Mouse (Mus musculus) liver, embryonic 16.5 days (tissue): ENCODE data around the gene Cfap52. TPM values are rescaled to one million over a fixed set of nuclear protein-coding genes. Genes with fewer than 3 reads are reported as not detected.

ENCODE experiments used
- ATAC-seq: fragments of 200-750 bp; cut with Nextera tagmentation; 2 replicates; pipeline ENCODE4 v1.8.0; 2017; ENCODE audit warnings: low read depth, mild to moderate bottlenecking, moderate number of reproducible peaks, moderate library complexity
- H3K27ac ChIP-seq: fragments of 300-500 bp; sonication (generic); 2 replicates; pipeline ENCODE4 v1.5.1; 2014; ENCODE audit warnings: mild to moderate bottlenecking, low read length
- H3K27me3 ChIP-seq: fragments of 300-500 bp; sonication (generic); 2 replicates; pipeline ENCODE4 v1.6.1; 2014; ENCODE audit warnings: low read depth, low read length, mixed read lengths; ENCODE audit not compliant: control insufficient read depth, insufficient read depth
- H3K36me3 ChIP-seq: fragments of 300-500 bp; sonication (generic); 2 replicates; pipeline ENCODE4 v1.6.1; 2014; ENCODE audit warnings: mild to moderate bottlenecking; ENCODE audit not compliant: control insufficient read depth, insufficient read depth
- H3K4me1 ChIP-seq: fragments of 300-500 bp; sonication (generic); 2 replicates; pipeline ENCODE4 v1.6.1; 2014; ENCODE audit warnings: low read depth, low read length, mixed read lengths; ENCODE audit not compliant: control insufficient read depth
- H3K4me2 ChIP-seq: fragments of 300-500 bp; sonication (generic); 2 replicates; pipeline ENCODE4 v1.6.1; 2014; ENCODE audit warnings: low read depth, low read length, mixed read lengths
- H3K4me3 ChIP-seq: fragments of 300-500 bp; sonication (generic); 2 replicates; pipeline ENCODE4 v1.5.1; 2014; ENCODE audit warnings: low read depth, mild to moderate bottlenecking, low read length
- H3K9ac ChIP-seq: fragments of 300-500 bp; sonication (generic); 2 replicates; pipeline ENCODE4 v1.6.1; 2014; ENCODE audit warnings: low read depth, low read length
- H3K9me3 ChIP-seq: fragments of 300-500 bp; sonication (generic); replicated peaks from 2 replicates; pipeline ENCODE4 v1.6.1; 2016; ENCODE audit warnings: low read length; ENCODE audit not compliant: control insufficient read depth
- WGBS: fragments of 180-500 bp; shearing (Covaris S2); extraction: QIAGEN DNeasy Blood & Tissue Kit; methylation state at CpG from one replicate; pipeline ENCODE4 v1.1.7; 2014; ENCODE audit not compliant: insufficient replicate concordance; 5-methylcytosine and 5-hydroxymethylcytosine counted together
- polyA plus RNA-seq: library from polyadenylated mRNA; unstranded; fragments of >200 nt; fragmentation: Nextera tagmentation; extraction: Ambion mirVana; gene quantifications from 2 replicates; pipeline ENCODE4 v1.2.1, GENCODE M21; 2015

Gene Cfap52
- not detected in 2 replicates for polyA plus RNA-seq

DNA sequence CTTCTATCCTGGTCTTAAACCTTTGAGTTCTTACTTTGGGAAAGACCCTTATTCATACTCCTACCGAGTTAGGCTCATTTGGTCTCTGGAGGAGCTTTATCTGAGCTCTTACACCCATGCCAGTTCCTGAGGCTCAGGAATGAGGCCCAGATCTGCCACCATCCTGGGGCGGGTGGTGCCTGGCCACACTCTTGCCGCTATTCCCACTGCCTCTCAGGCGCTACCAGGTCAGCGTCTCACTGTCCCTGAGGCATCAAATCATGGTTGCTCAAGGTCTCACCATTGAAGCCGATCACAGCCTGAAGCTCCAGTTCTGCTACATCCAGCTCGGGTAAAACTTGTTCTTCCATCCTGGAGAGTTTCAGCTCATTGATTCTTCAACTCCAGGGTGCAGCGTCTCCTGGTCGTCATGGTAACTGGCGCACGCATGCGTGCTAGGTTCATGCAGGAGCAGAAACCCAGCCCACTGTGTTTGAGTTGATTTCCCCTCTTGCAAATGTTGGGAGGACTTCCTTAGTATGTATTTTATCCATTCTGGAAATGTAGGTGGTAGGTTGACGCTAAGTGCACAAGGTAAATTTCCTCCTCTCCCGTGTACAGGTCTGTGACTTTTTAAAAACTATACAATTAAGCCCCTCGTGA, at the start of gene Cfap52:
Gene Cfap52, minus strand, starts transcription at position 410 of the 642 bp plus-strand sequence.
- H3K4me3 ChIP-seq = peak within 1 kb of the TSS; percentile 89
- no peaks in the 10 kb centered on the region for H3K36me3 ChIP-seq
- peak within 1 kb of the TSS; percentile 81 for H3K9ac ChIP-seq
- 7% methylated on average over 15 of the region's 15 CpGs for WGBS
- H3K27ac ChIP-seq = peak within 1 kb of the TSS; percentile 55
- H3K27me3 ChIP-seq = no peaks in the 10 kb centered on the region
- peaks cover 11% of the 10 kb centered on the region; the same call in 1 of the 2 replicates for H3K4me1 ChIP-seq
- peak; percentile 58; the same call in 1 of the 2 replicates for ATAC-seq
- peak within 1 kb of the TSS; percentile 87 for H3K4me2 ChIP-seq
- no peaks in the 10 kb centered on the region for H3K9me3 ChIP-seq

GRCm38 (mm10) chr11:68012207-68012606, 46.8 kb upstream of the Cfap52 start:
- H3K4me1 ChIP-seq = no peaks in the 10 kb centered on the region
- H3K9me3 ChIP-seq = no peaks in the 10 kb centered on the region
- no peaks in the 10 kb centered on the region for H3K36me3 ChIP-seq
- no peak for ATAC-seq
- no peak overlapping the region for H3K27ac ChIP-seq
- no peak overlapping the region for H3K4me2 ChIP-seq
- 77% methylated on average over 7 of the region's 7 CpGs for WGBS
- no peak overlapping the region for H3K9ac ChIP-seq
- no peak overlapping the region for H3K4me3 ChIP-seq
- H3K27me3 ChIP-seq = no peaks in the 10 kb centered on the region

DNA sequence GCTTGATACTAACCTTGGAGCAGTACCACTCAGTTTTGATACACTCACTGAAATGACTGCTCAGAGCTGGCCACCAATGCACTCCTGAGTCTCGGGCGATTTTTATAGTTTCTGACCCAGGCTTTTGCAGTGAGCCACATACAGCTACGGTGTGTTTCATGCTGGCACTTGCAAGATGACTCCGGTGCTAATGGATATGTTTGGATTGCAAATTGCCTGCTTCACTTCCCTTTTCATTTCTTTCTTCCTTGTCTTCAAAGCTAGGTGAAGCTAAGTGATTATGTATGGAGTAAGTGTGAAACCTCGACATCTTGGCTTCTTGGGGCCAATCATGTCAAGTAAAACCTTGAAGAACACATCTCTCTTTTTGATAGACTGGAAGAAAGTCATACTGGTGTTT, 43.9 kb upstream of the Cfap52 start:
- ATAC-seq = no peak
- WGBS = 68% methylated on average over 5 of the region's 5 CpGs

DNA sequence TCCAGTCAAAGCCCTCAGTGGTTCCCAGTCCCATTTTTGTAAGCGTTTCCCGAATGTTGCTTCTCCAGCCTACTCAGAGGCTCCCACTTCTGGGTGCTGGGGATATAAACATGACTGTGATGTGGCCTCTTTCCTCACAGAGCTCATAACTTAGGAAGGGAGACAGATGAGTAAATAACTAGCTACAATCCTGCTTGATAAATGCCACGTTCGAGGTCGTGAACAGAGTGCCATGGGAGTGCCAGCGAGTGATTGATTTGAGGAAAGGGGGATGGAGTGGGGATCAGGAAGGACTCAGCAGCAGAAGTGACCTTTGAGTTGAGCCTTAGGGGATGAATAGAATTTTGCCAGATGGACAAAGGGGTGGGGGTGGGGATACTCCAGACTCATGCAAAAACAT, 42.2 kb upstream of the Cfap52 start:
- no peak for ATAC-seq
- no peaks in the 10 kb centered on the region for H3K9me3 ChIP-seq
- no peak overlapping the region for H3K4me2 ChIP-seq
- no peak overlapping the region for H3K9ac ChIP-seq
- H3K27ac ChIP-seq = no peak overlapping the region
- WGBS = 65% methylated on average over 6 of the region's 6 CpGs
- no peaks in the 10 kb centered on the region for H3K4me1 ChIP-seq
- H3K27me3 ChIP-seq = no peaks in the 10 kb centered on the region
- H3K36me3 ChIP-seq = no peaks in the 10 kb centered on the region
- H3K4me3 ChIP-seq = no peak overlapping the region

More for the DNA sequence above, 43.9 kb upstream of the Cfap52 start:
- Histone ChIP-seq H3K9me3 (no peaks in the 10 kb centered on the region), H3K4me1 (no peaks in the 10 kb centered on the region), H3K4me3 (no peak overlapping the region), H3K27ac (no peak overlapping the region), H3K27me3 (no peaks in the 10 kb centered on the region), H3K36me3 (no peaks in the 10 kb centered on the region), H3K4me2 (no peak overlapping the region), H3K9ac (no peak overlapping the region)

DNA sequence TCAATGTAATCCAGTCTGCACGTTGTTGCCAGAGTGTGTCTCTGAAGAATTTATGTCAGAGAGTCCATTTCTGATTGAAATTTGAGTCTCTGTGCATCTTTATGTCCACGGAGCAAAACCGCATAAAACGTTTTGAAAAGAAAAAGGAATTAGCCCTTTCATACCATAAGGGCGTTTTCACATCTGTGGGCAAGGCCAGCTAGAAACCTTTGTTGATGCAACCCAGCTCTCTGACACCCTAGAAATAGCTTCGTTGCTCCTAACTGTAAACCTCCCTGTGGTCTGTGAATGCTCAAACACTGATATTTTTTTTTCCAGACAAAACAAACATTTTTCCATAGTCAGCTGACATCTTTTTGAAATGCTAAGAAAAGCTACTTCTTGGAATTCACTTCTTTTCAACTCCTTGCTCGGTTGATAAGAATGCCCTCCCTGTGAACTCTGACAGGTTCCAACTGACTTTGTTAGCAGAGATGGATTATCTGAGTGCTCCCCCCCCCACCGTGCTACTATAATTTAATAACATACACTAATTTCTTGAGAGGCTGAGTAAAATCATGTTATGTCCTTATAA, 40.9 kb upstream of the Cfap52 start:
- Histone ChIP-seq H3K4me1 (no peaks in the 10 kb centered on the region), H3K27me3 (no peaks in the 10 kb centered on the region), H3K27ac (no peak overlapping the region), H3K9ac (no peak overlapping the region), H3K9me3 (no peaks in the 10 kb centered on the region), H3K36me3 (no peaks in the 10 kb centered on the region), H3K4me3 (no peak overlapping the region), H3K4me2 (no peak overlapping the region)
- WGBS = 51% methylated on average over 8 of the region's 8 CpGs
- ATAC-seq = no peak

DNA sequence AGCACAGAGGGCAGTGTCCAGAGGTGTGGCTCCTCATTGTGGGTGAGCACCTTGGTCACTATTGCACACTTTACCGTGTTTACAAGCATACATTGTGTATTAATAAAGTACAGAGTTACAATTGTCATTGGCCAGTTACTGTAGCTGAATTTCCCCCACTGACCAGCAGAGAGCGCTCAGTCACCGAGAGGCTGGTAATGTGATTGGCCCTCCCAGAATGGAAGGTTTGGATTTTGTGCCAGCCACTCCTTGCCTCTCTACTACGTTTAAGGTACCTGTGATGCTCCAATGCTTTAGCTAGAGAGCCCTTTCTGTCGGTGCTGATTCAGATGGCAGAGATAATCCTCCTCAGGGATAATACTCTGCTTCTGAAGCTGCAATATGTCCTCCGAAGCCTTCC, 38.7 kb upstream of the Cfap52 start:
- no peak for ATAC-seq

DNA sequence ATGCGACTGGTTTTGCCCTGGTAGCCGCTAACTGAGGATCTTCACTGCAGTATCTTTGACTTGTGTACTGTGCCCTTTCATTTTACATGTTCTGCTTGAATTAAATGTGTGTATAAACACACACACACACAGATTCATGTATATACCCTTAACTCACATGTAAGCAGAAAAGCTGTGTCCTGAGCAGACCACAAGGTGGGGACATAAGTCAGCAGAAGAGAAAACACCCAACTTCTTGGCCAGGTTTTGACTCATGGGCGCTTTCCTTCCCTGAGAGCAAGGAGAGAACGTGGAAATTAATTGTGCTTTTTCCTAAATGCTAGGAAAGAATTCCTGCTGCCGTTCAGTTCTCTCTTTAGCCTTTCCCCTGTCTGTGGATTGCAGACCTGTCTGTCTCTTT, 34.2 kb upstream of the Cfap52 start:
- H3K27me3 ChIP-seq = no peaks in the 10 kb centered on the region
- no peak overlapping the region for H3K4me2 ChIP-seq
- no peak for ATAC-seq
- H3K36me3 ChIP-seq = no peaks in the 10 kb centered on the region
- H3K4me1 ChIP-seq = no peaks in the 10 kb centered on the region
- H3K27ac ChIP-seq = no peak overlapping the region
- 66% methylated on average over 5 of the region's 5 CpGs for WGBS
- no peaks in the 10 kb centered on the region for H3K9me3 ChIP-seq
- no peak overlapping the region for H3K4me3 ChIP-seq
- no peak overlapping the region for H3K9ac ChIP-seq

More for the DNA sequence above, 38.7 kb upstream of the Cfap52 start:
- Histone ChIP-seq H3K27ac (no peak overlapping the region), H3K9ac (no peak overlapping the region), H3K4me2 (no peak overlapping the region), H3K27me3 (no peaks in the 10 kb centered on the region), H3K4me3 (no peak overlapping the region), H3K4me1 (no peaks in the 10 kb centered on the region), H3K9me3 (no peaks in the 10 kb centered on the region), H3K36me3 (no peaks in the 10 kb centered on the region)
- 22% methylated on average over 6 of the region's 6 CpGs for WGBS

DNA sequence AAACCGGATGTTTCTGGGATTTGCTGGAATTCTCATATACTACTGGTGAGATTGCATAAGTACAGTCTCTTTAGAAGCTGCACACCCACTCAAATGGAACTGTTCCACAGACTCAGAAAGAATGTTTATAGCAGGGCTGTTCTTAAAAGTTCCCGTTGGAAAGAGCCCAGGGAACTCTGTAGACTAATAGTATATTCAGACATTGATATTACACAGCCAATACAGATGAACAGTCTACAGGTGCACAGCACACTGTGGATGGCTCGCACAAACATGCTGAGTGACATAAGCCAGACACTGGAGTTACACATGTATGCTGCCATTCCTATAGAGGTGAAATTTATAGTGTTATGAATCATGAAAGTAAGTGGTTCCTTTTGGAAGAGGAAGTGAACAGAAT, 33.5 kb upstream of the Cfap52 start:
- H3K36me3 ChIP-seq = no peaks in the 10 kb centered on the region
- no peaks in the 10 kb centered on the region for H3K4me1 ChIP-seq
- no peak overlapping the region for H3K4me3 ChIP-seq
- H3K9ac ChIP-seq = no peak overlapping the region
- H3K27me3 ChIP-seq = no peaks in the 10 kb centered on the region
- H3K4me2 ChIP-seq = no peak overlapping the region
- no peaks in the 10 kb centered on the region for H3K9me3 ChIP-seq
- H3K27ac ChIP-seq = no peak overlapping the region
- WGBS = 72% methylated on average over 3 of the region's 3 CpGs
- no peak for ATAC-seq

GRCm38 (mm10) chr11:67995965-67996364, 30.5 kb upstream of the Cfap52 start:
- Histone ChIP-seq H3K36me3 (no peaks in the 10 kb centered on the region), H3K27ac (no peak overlapping the region), H3K4me1 (no peaks in the 10 kb centered on the region), H3K9me3 (no peaks in the 10 kb centered on the region), H3K4me2 (no peak overlapping the region), H3K9ac (no peak overlapping the region), H3K27me3 (no peaks in the 10 kb centered on the region), H3K4me3 (no peak overlapping the region)
- ATAC-seq = no peak
- 69% methylated on average over 4 of the region's 4 CpGs for WGBS
